Mouse (Mus musculus) midbrain, embryonic 16.5 days (tissue): ENCODE measurements at regions not wholly inside any gene's neighbourhood (a gene's known extent, or its start where the extent isn't known, plus 50 kb on each side); places are given as distances from the start of the nearest gene placed in this dataset.

Experiments used
- ATAC-seq: fragments of 200-750 bp; cut with Nextera tagmentation; 2 replicates; pipeline ENCODE4 v1.8.0; 2017; ENCODE audit warnings: moderate TSS enrichment
- H3K27ac ChIP-seq: fragments of 300-500 bp; sonication (generic); 2 replicates; pipeline ENCODE4 v1.5.1; 2014; ENCODE audit warnings: mild to moderate bottlenecking, low read length, mixed read lengths
- H3K27me3 ChIP-seq: fragments of 300-500 bp; sonication (generic); 2 replicates; pipeline ENCODE4 v1.6.1; 2014; ENCODE audit warnings: low read depth, low read length, mixed read lengths; ENCODE audit not compliant: control insufficient read depth, insufficient read depth
- H3K36me3 ChIP-seq: fragments of 300-500 bp; sonication (generic); 2 replicates; pipeline ENCODE4 v1.6.1; 2014; ENCODE audit warnings: mild to moderate bottlenecking, low read length, moderate library complexity, mixed read lengths; ENCODE audit not compliant: control insufficient read depth, insufficient read depth
- H3K4me1 ChIP-seq: fragments of 300-500 bp; sonication (generic); 2 replicates; pipeline ENCODE4 v1.6.1; 2014; ENCODE audit warnings: mild to moderate bottlenecking, low read length, mixed read lengths; ENCODE audit not compliant: control insufficient read depth, insufficient read depth
- H3K4me2 ChIP-seq: fragments of 300-500 bp; sonication (generic); 2 replicates; pipeline ENCODE4 v1.6.1; 2014; ENCODE audit warnings: mild to moderate bottlenecking, low read length, mixed read lengths
- H3K4me3 ChIP-seq: fragments of 300-500 bp; sonication (generic); 2 replicates; pipeline ENCODE4 v1.5.1; 2014; ENCODE audit warnings: low read depth, mild to moderate bottlenecking, low read length, moderate library complexity, mixed read lengths
- H3K9ac ChIP-seq: fragments of 300-500 bp; sonication (generic); 2 replicates; pipeline ENCODE4 v1.6.1; 2014; ENCODE audit warnings: low read depth, low read length, mixed read lengths
- H3K9me3 ChIP-seq: fragments of 300-500 bp; sonication (generic); replicated peaks from 2 replicates; pipeline ENCODE4 v1.6.1; 2014; ENCODE audit warnings: mild to moderate bottlenecking, low read length, mixed read lengths; ENCODE audit not compliant: control insufficient read depth, poor library complexity, severe bottlenecking
- WGBS: fragments of 180-500 bp; shearing (Covaris S2); extraction: QIAGEN DNeasy Blood & Tissue Kit; methylation state at CpG from one replicate; pipeline ENCODE4 v1.1.7; 2014; 5-methylcytosine and 5-hydroxymethylcytosine counted together

DNA sequence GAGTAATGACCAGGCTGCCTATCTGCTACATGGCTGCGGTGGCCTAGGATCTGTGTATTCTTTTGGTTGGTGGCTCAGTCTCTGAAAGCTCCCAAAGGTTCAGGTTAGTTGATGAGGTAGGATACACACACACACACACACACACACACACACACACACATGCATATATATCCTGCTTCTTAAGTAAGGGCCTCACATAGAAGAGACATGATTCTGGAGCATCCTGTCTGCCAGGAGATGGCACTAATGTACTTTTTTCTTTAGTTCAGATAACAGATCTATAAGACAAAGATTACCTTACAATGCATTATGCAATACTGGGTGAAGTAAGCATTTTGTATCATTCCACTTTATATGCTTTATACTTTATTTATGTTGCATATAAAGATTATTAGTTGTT, 149.8 kb downstream of the Ankrd7 start:
- Histone ChIP-seq H3K27me3 (no peaks in the 10 kb centered on the region), H3K36me3 (no peaks in the 10 kb centered on the region), H3K9ac (no peak overlapping the region), H3K4me1 (no peaks in the 10 kb centered on the region), H3K27ac (no peak overlapping the region), H3K4me2 (no peak overlapping the region), H3K4me3 (no peak overlapping the region), H3K9me3 (no peaks in the 10 kb centered on the region)
- 96% methylated on average over 1 of the region's 1 CpGs for WGBS
- ATAC-seq = peak; percentile 72; the same call in 1 of the 2 replicates

DNA sequence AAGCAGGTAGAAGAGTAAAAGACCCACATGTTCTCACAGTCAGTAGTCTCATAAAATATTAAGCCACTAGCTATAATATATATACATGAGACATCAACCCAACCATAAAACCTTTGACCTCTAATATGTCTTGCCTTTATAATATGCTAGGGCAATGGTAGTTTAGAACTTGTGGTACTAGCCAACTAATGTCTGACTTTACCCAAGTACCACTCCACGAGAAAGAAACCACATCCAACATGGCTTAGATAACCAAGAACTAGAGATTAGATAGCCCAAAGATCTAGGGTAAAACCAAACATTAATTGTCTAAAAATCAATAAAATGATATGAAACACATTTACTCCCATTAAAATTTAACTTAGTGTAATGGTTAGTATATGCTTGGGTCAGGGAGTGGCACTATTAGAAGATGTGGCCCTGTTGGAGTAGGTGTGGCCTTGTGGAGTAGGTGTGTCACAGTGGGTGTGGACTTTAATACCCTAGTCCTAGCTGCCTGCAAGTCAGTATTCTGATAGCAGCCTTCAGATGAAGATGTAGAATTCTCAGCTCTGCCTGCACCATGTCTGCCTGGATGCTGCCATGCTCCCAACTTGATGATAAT, 152.2 kb downstream of the Ankrd7 start:
- H3K4me2 ChIP-seq = no peak overlapping the region
- no peaks in the 10 kb centered on the region for H3K27me3 ChIP-seq
- WGBS = 74% methylated on average over 1 of the region's 1 CpGs
- no peak for ATAC-seq
- no peak overlapping the region for H3K9ac ChIP-seq
- H3K36me3 ChIP-seq = no peaks in the 10 kb centered on the region
- no peaks in the 10 kb centered on the region for H3K9me3 ChIP-seq
- no peaks in the 10 kb centered on the region for H3K4me1 ChIP-seq
- no peak overlapping the region for H3K4me3 ChIP-seq
- H3K27ac ChIP-seq = no peak overlapping the region

DNA sequence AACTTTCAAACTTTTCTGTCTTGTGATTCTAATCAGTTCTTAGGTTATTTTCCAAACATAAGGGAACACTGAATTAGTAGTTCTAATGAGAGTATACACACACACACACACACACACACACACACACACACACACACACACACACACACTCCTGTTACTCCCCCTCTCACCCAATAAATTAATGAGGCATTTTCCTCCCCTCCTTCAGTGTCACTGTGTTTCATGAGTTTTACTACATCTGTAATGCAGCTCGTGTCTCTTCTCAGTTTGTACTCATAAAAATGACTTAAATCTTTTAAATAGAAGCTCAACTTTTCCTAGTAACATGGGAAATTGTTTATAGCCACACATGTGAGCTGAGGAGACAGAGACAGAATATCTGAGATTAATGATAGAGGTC, 168.2 kb downstream of the Ankrd7 start:
- H3K9ac ChIP-seq = no peak overlapping the region
- H3K27ac ChIP-seq = no peak overlapping the region
- H3K4me2 ChIP-seq = no peak overlapping the region
- H3K9me3 ChIP-seq = no peaks in the 10 kb centered on the region
- no peaks in the 10 kb centered on the region for H3K27me3 ChIP-seq
- no peaks in the 10 kb centered on the region for H3K36me3 ChIP-seq
- ATAC-seq = no peak
- no peaks in the 10 kb centered on the region for H3K4me1 ChIP-seq
- WGBS = 76% methylated on average over 1 of the region's 1 CpGs
- H3K4me3 ChIP-seq = no peak overlapping the region
